Mouse (Mus musculus) intestine, embryonic 15.5 days (tissue): ENCODE data around the gene Stambpl1. TPM values are rescaled to one million over a fixed set of nuclear protein-coding genes. Genes with fewer than 3 reads are reported as not detected.
"Not testable (repeated sequence)": the region's sequence is repeated elsewhere in the genome, so short reads cannot be mapped to it uniquely, and the experiment has no call there.

Experiments used
- ATAC-seq: fragments of 200-750 bp; cut with Nextera tagmentation; 2 replicates; pipeline ENCODE4 v1.8.0; 2017; ENCODE audit warnings: moderate TSS enrichment, moderate library complexity
- H3K27ac ChIP-seq: fragments of 300-500 bp; sonication (generic); 2 replicates; pipeline ENCODE4 v1.5.1; 2015; ENCODE audit warnings: mild to moderate bottlenecking, inconsistent platforms
- H3K27me3 ChIP-seq: fragments of 300-500 bp; sonication (generic); replicated peaks from 2 replicates; pipeline ENCODE4 v1.6.1; 2015; ENCODE audit warnings: inconsistent platforms
- H3K36me3 ChIP-seq: fragments of 300-500 bp; sonication (generic); 2 replicates; pipeline ENCODE4 v1.6.1; 2015; ENCODE audit warnings: inconsistent platforms
- H3K4me1 ChIP-seq: fragments of 300-500 bp; sonication (generic); replicated peaks from 2 replicates; pipeline ENCODE4 v1.6.1; 2015; ENCODE audit warnings: inconsistent platforms
- H3K4me2 ChIP-seq: fragments of 300-500 bp; sonication (generic); replicated peaks from 2 replicates; pipeline ENCODE4 v1.6.1; 2015; ENCODE audit warnings: mild to moderate bottlenecking, inconsistent platforms
- H3K4me3 ChIP-seq: fragments of 300-500 bp; sonication (generic); replicated peaks from 2 replicates; pipeline ENCODE4 v1.5.1; 2015; ENCODE audit warnings: inconsistent platforms
- H3K9ac ChIP-seq: fragments of 300-500 bp; sonication (generic); 2 replicates; pipeline ENCODE4 v1.6.1; 2015; ENCODE audit warnings: inconsistent platforms
- H3K9me3 ChIP-seq: fragments of 300-500 bp; sonication (generic); 2 replicates; pipeline ENCODE4 v1.6.1; 2016; ENCODE audit warnings: inconsistent platforms
- WGBS: fragments of 180-500 bp; shearing (Covaris S2); methylation state at CpG from one replicate; pipeline ENCODE4 v1.1.7; 2015; 5-methylcytosine and 5-hydroxymethylcytosine counted together
- polyA plus RNA-seq: library from polyadenylated mRNA; unstranded; fragments of >200 nt; fragmentation: Nextera tagmentation; extraction: Ambion mirVana; gene quantifications from 2 replicates; pipeline ENCODE4 v1.2.1, GENCODE M21; 2015

The Stambpl1 gene
- polyA plus RNA-seq, 1 experiment from 2014 or later: 19.6 TPM

DNA sequence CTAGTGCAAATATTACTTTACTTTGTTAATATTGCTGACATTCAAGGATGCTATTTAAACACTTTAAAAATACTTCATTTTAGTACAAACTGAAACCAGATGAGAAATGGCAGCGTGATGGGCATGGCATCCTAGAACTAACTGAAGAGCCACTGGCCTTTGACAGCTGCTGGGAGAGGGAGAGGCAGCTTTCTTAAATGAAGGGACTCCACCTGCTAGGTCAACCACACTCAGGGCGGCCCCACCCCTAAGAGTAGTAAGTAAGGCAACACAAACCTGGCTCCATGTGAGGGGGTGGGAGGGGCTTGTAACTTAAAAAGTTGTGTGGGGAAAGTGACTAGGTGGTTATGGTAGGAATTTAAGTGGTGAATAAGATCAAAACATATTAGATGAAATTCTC lies 10.6 kb downstream of the Stambpl1 start:
- Histone ChIP-seq H3K27me3 (no peaks in the 10 kb centered on the region), H3K27ac (no peak overlapping the region), H3K9me3 (no peaks in the 10 kb centered on the region), H3K9ac (no peak overlapping the region), H3K4me3 (no peak overlapping the region), H3K4me2 (no peak overlapping the region), H3K36me3 (no peaks in the 10 kb centered on the region), H3K4me1 (no peaks in the 10 kb centered on the region)
- no peak for ATAC-seq
- 80% methylated on average over 2 of the region's 2 CpGs for WGBS

DNA sequence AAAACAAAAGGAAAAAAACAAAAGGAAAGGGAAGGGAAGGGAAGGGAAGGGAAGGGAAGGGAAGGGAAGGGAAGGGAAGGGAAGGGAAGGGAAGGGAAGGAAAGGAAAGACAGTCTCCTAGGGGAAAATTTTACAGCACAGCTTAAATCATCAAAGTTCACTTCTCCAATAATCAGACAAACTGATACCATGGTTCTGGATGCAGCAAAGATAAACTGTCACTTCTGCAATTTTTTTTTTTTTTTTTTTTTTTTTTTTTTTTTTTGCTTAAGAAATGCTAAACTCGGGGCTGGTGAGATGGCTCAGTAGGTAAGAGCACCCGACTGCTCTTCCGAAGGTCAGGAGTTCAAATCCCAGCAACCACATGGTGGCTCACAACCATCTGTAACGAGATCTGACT lies 14.1 kb downstream of the Stambpl1 start:
- H3K4me3 ChIP-seq: not testable (repeated sequence)
- WGBS: 73% methylated on average over 4 of the region's 4 CpGs

DNA sequence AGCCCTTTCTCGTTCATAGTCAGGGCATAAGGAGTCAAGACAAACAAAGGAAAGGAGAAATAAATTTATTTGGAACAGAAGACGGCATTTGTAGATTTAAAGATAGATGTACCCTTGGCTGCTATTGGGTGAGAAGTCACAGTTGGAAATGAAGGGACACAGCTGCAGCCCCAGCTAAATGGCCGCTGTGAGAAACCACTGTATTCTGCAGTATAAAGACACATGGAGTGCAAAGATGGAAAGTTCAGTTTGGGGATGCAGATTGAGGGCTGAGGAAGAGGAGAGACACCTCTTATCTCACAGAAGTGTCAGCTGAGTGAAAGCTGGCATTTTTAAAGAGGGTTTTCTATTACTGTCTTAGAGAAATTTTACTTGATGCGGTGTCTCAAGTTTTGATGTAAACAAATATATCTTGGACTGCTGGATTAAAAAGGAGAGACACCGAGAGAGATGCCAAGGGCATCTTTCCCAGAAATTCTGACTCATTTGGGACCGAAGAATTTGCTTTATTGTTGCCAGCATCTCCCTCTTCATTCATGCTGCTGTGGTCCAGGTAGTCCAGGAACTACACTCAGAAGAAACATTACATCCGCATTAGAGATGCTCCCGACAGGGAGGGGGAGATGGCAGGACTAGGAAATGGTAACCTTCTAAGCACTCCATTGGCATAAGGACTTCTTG lies 14.9 kb downstream of the Stambpl1 start:
- H3K9ac ChIP-seq: no peak overlapping the region
- no peak overlapping the region for H3K4me2 ChIP-seq
- 72% methylated on average over 8 of the region's 8 CpGs for WGBS
- no peak overlapping the region for H3K4me3 ChIP-seq
- H3K4me1 ChIP-seq: 0 out of 2 replicates have a peak, but pooled peaks cover 4% of the 10 kb centered on the region
- ATAC-seq: no peak
- no peaks in the 10 kb centered on the region for H3K9me3 ChIP-seq
- no peaks in the 10 kb centered on the region for H3K27me3 ChIP-seq
- H3K27ac ChIP-seq: no peak overlapping the region
- H3K36me3 ChIP-seq: no peaks in the 10 kb centered on the region

More for the DNA sequence above, 14.1 kb downstream of the Stambpl1 start:
- H3K4me1 ChIP-seq, H3K4me2 ChIP-seq, H3K9me3 ChIP-seq, H3K27ac ChIP-seq, H3K9ac ChIP-seq, H3K36me3 ChIP-seq, H3K27me3 ChIP-seq, ATAC-seq: not testable (repeated sequence)

DNA sequence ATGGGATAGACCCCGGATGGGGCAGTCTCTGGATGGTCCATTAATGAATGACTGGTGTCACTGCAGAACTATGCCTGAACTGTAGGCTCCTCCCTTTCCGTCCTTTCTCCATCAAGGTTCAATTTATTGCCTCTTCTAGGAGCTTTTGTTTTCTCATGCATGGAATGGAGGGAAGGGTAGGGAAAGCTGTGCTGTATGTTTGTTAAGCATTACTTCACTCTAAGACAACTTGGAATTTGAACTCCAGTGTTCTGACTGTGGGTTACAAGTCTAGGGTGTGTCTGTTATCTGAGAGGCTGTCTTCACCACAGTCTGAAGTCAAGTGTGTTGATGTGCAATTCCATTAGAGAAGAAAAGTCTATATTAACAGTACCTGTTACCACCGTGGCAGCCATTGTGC lies 17.0 kb downstream of the Stambpl1 start:
- H3K4me3 ChIP-seq: no peak overlapping the region
- H3K9ac ChIP-seq: no peak overlapping the region
- WGBS: 48% methylated on average over 3 of the region's 3 CpGs
- no peaks in the 10 kb centered on the region for H3K9me3 ChIP-seq
- H3K27ac ChIP-seq: peak overlapping the region; percentile 27; the same call in 1 of the 2 replicates
- H3K4me2 ChIP-seq: peak overlapping the region; percentile 33
- no peaks in the 10 kb centered on the region for H3K27me3 ChIP-seq
- ATAC-seq: peak; percentile 92
- H3K36me3 ChIP-seq: no peaks in the 10 kb centered on the region
- H3K4me1 ChIP-seq: 0 out of 2 replicates have a peak, but pooled peaks cover 9% of the 10 kb centered on the region

DNA sequence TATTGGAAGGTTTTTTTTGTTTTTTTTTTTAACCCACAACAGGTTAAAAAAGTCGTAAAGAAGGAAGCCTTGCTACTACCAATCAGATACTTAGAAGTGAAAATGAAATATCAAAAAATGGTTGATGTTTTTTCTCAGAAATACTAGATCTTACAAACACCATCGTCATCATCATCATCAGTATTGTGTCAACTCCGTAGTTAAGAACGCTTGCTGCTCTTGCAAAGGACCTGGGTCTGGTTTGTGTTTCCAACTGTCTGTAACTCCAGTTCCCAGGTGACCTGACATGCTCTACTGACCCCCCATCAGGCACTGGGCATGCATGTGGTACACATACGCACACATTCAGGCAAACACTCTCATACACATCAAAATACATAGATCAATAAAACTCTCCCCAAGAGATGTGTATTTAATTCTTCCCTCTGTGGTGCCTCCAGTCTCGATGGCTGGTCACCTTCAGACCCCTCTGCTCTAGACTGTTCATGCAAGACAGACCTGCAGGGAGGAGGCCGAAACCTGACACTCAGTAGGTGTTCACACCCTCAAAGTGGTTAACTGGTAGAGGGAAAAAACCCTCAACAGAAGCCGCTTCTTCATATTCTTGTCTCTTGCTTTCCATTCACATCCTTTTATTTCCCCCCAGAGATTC lies 18.0 kb downstream of the Stambpl1 start:
- peak overlapping the region; percentile 56 for H3K27ac ChIP-seq
- 76% methylated on average over 8 of the region's 8 CpGs for WGBS

DNA sequence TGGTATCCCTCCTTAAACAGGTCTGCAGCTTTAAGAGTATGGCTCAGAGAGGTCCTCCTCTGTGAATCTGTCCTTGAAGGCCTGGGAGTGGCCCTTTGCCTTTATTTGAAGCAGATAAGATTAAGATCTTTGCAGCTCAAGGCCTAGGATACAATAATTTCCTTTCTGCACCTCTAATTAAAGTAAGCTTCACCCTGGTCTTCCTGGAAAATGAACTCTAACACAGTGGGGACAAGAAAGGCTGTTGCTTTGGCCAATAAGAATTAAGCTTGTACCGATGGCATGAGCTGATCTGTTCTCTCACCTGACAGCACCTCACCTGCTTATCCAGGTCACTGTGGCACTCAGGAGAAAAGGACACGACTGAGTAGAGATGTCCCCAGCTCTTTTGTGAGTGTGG lies 18.8 kb downstream of the Stambpl1 start:
- no peak overlapping the region for H3K9ac ChIP-seq
- peak; percentile 74 for ATAC-seq
- peak overlapping the region; percentile 58; the same call in 1 of the 2 replicates for H3K27ac ChIP-seq
- 0 out of 2 replicates have a peak, but pooled peaks cover 9% of the 10 kb centered on the region for H3K4me1 ChIP-seq
- 46% methylated on average over 2 of the region's 2 CpGs for WGBS
- no peaks in the 10 kb centered on the region for H3K36me3 ChIP-seq
- no peaks in the 10 kb centered on the region for H3K27me3 ChIP-seq
- no peaks in the 10 kb centered on the region for H3K9me3 ChIP-seq
- no peak overlapping the region for H3K4me2 ChIP-seq
- no peak overlapping the region for H3K4me3 ChIP-seq

More for the DNA sequence above, 18.0 kb downstream of the Stambpl1 start:
- no peaks in the 10 kb centered on the region for H3K9me3 ChIP-seq
- no peak overlapping the region for H3K9ac ChIP-seq
- no peak overlapping the region for H3K4me3 ChIP-seq
- no peaks in the 10 kb centered on the region for H3K36me3 ChIP-seq
- H3K27me3 ChIP-seq: no peaks in the 10 kb centered on the region
- H3K4me1 ChIP-seq: 0 out of 2 replicates have a peak, but pooled peaks cover 9% of the 10 kb centered on the region
- H3K4me2 ChIP-seq: no peak overlapping the region
- 0 out of 2 replicates have a peak, but pooled peaks have one; percentile 19 for ATAC-seq

DNA sequence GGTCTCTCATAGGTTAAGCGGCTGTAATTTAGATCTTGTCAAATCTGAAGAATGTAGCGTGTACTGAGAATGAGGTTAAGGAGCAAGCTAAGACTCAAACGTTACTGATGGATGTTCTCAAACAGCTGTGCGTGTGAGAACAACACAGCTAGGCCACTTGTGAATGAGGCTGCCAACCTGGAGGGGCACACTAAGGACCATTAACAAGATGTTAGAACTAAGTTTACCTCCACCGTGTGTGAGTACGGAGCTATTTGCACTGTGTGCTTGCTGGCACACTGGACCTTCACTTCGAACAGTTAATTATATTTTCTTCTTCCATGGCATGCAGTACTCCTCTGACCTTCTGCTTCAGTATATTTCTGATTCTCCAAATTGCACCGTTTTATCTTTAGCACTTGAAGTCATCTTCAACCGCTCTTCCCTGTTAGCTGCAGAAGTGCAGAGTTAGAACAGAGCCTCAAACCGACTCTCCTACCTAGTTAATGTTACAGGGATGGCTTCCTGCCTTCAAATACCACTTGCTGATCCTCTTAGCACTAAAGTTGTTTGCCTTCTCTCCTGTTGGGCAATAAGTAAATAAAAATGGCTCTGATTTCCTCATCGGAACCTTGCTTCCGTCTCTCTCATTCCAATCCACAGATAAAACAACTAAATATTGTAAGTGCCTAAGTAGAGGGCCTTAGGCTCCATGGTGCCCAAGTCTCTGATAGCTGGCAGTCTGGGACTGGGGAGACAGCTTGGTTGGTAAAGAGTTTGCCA lies 20.6 kb downstream of the Stambpl1 start:
- Histone ChIP-seq H3K4me1 (0 out of 2 replicates have a peak, but pooled peaks cover 9% of the 10 kb centered on the region), H3K4me2 (peak overlapping the region; percentile 22; the same call in 1 of the 2 replicates), H3K9ac (no peak overlapping the region), H3K27ac (0 out of 2 replicates have a peak overlapping the region, but pooled peaks have one; percentile 37), H3K36me3 (no peaks in the 10 kb centered on the region), H3K9me3 (no peaks in the 10 kb centered on the region), H3K27me3 (no peaks in the 10 kb centered on the region), H3K4me3 (no peak overlapping the region)
- no peak for ATAC-seq
- WGBS: 73% methylated on average over 12 of the region's 12 CpGs

DNA sequence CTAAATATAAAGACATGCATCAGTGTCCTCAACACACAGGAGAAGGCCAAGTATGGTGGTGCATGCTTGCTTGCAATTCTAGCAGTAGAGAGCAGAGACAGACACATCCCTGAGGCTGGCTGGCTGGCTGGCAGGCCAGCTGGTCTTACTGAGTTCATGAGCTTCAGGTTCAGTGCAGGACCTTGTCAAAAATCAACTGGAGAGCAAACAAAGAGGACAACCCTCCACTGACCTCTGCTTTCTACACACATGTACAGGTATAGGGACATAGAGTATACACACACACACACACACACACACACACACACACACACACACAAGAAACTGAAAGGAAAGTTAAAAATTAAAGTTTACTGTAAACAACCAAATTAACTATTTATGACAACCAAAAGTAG lies 21.2 kb downstream of the Stambpl1 start:
- no peak for ATAC-seq
- Histone ChIP-seq H3K27me3 (no peaks in the 10 kb centered on the region), H3K9ac (no peak overlapping the region), H3K4me2 (no peak overlapping the region), H3K4me3 (no peak overlapping the region), H3K27ac (0 out of 2 replicates have a peak overlapping the region, but pooled peaks have one; percentile 37), H3K4me1 (0 out of 2 replicates have a peak, but pooled peaks cover 9% of the 10 kb centered on the region), H3K9me3 (no peaks in the 10 kb centered on the region), H3K36me3 (no peaks in the 10 kb centered on the region)

GRCm38 (mm10) chr19:34214136-34214535 lies 22.1 kb downstream of the Stambpl1 start:
- H3K36me3 ChIP-seq: no peaks in the 10 kb centered on the region
- H3K27ac ChIP-seq: 0 out of 2 replicates have a peak overlapping the region, but pooled peaks have one; percentile 22
- no peaks in the 10 kb centered on the region for H3K9me3 ChIP-seq
- WGBS: 42% methylated on average over 4 of the region's 4 CpGs
- ATAC-seq: peak; percentile 57
- H3K4me3 ChIP-seq: no peak overlapping the region
- H3K9ac ChIP-seq: no peak overlapping the region
- no peaks in the 10 kb centered on the region for H3K27me3 ChIP-seq
- 0 out of 2 replicates have a peak, but pooled peaks cover 9% of the 10 kb centered on the region for H3K4me1 ChIP-seq
- H3K4me2 ChIP-seq: no peak overlapping the region

DNA sequence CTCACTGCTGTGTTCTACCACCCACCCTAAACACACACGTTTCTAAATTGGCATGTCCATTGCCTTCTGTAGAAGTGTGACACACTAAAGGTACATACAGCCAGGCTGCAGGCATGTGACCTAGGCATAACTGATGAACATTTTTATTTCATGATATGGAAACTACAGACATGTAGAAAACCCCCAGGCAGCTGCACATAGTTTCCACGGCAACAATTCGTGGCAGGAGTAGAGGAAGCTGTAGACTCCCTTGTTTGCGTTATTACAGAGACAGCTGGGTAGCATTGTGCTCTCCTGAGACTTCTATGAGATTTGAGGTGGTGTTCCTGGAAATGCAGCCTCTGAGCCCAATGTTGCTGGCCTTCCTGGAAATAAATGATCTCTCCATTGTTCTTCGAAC lies 24.9 kb downstream of the Stambpl1 start:
- no peaks in the 10 kb centered on the region for H3K9me3 ChIP-seq
- WGBS: 60% methylated on average over 5 of the region's 5 CpGs
- ATAC-seq: no peak
- H3K4me1 ChIP-seq: 0 out of 2 replicates have a peak, but pooled peaks cover 5% of the 10 kb centered on the region
- no peak overlapping the region for H3K4me2 ChIP-seq
- no peaks in the 10 kb centered on the region for H3K36me3 ChIP-seq
- H3K4me3 ChIP-seq: no peak overlapping the region
- no peak overlapping the region for H3K27ac ChIP-seq
- H3K9ac ChIP-seq: no peak overlapping the region
- no peaks in the 10 kb centered on the region for H3K27me3 ChIP-seq

GRCm38 (mm10) chr19:34217761-34218160 lies 25.7 kb downstream of the Stambpl1 start:
- H3K9me3 ChIP-seq: no peaks in the 10 kb centered on the region
- H3K36me3 ChIP-seq: no peaks in the 10 kb centered on the region
- H3K4me1 ChIP-seq: 0 out of 2 replicates have a peak, but pooled peaks cover 5% of the 10 kb centered on the region
- H3K27ac ChIP-seq: no peak overlapping the region
- H3K9ac ChIP-seq: no peak overlapping the region
- ATAC-seq: no peak
- no peaks in the 10 kb centered on the region for H3K27me3 ChIP-seq
- H3K4me2 ChIP-seq: no peak overlapping the region
- 82% methylated on average over 3 of the region's 3 CpGs for WGBS
- no peak overlapping the region for H3K4me3 ChIP-seq
